Mouse (Mus musculus): ENCODE results near the gene Armc9.

GRCm38 (mm10) chr1:86253410-86253809 is 98.8 kb downstream of the Armc9 start:
- TF ChIP-seq POLR2A (IDR thresholded peaks at IDR 0.05; ENCODE audit: low read depth, low read length) (no peak), MEF2A (IDR thresholded peaks at IDR 0.05; ENCODE audit: borderline replicate concordance, low read depth, low read length) (no peak), CTCF (conservative IDR thresholded peaks at IDR 0.05 in 1 of 2, IDR thresholded peaks at IDR 0.05 in 1 of 2; ENCODE audit: low read depth in 2 of 2, low read length in 2 of 2) (no peak), EP300 (IDR thresholded peaks at IDR 0.05; ENCODE audit: low read length) (no peak), USF2 (conservative IDR thresholded peaks at IDR 0.05; ENCODE audit: low read depth, low read length) (no peak), USF1 (IDR thresholded peaks at IDR 0.05; ENCODE audit: low read depth, low read length) (no peak), NRF1 (IDR thresholded peaks at IDR 0.05; ENCODE audit: low read depth, low read length) (no peak), SMC3 (IDR thresholded peaks at IDR 0.05; ENCODE audit: low read depth, low read length) (no peak), RAD21 (IDR thresholded peaks at IDR 0.05; ENCODE audit: low read depth, low read length) (no peak), ZNF384 (IDR thresholded peaks at IDR 0.05; ENCODE audit: low read depth, low read length) (no peak)

All from CH12.LX (cell line).